Mouse (Mus musculus) heart, embryonic 16.5 days (tissue): ENCODE measurements around the gene Il1a. TPM values are rescaled to one million over a fixed set of nuclear protein-coding genes. Genes with fewer than 3 reads are reported as not detected.
A peak's percentile ranks its signal among the peaks of the same experiment; 100 is the strongest.

ENCODE experiments used
- ATAC-seq: fragments of 200-750 bp; cut with Nextera tagmentation; replicated peaks from 2 replicates; pipeline ENCODE4 v1.8.0; 2017; ENCODE audit warnings: moderate number of reproducible peaks; ENCODE audit not compliant: insufficient read depth, low FRiP score; ENCODE audit errors: extremely low read depth
- H3K27ac ChIP-seq: fragments of 300-500 bp; sonication (generic); 2 replicates; pipeline ENCODE4 v1.5.1; 2014; ENCODE audit warnings: mild to moderate bottlenecking, low read length, control low read depth, moderate library complexity
- H3K27me3 ChIP-seq: fragments of 300-500 bp; sonication (generic); 2 replicates; pipeline ENCODE4 v1.6.1; 2014; ENCODE audit warnings: low read length, mixed read lengths; ENCODE audit not compliant: control insufficient read depth, insufficient read depth
- H3K36me3 ChIP-seq: fragments of 300-500 bp; sonication (generic); 2 replicates; pipeline ENCODE4 v1.6.1; 2014; ENCODE audit not compliant: control insufficient read depth, insufficient read depth
- H3K4me1 ChIP-seq: fragments of 300-500 bp; sonication (generic); 2 replicates; pipeline ENCODE4 v1.6.1; 2014; ENCODE audit warnings: low read length, mixed read lengths; ENCODE audit not compliant: control insufficient read depth, insufficient read depth
- H3K4me2 ChIP-seq: fragments of 300-500 bp; sonication (generic); 2 replicates; pipeline ENCODE4 v1.6.1; 2014; ENCODE audit warnings: low read depth, mild to moderate bottlenecking, control low read depth, low read length
- H3K4me3 ChIP-seq: fragments of 300-500 bp; sonication (generic); 2 replicates; pipeline ENCODE4 v1.5.1; 2014; ENCODE audit warnings: mild to moderate bottlenecking, control low read depth, low read length
- H3K9ac ChIP-seq: fragments of 300-500 bp; sonication (generic); 2 replicates; pipeline ENCODE4 v1.6.1; 2014; ENCODE audit warnings: low read length, control low read depth
- H3K9me3 ChIP-seq: fragments of 300-500 bp; sonication (generic); replicated peaks from 2 replicates; pipeline ENCODE4 v1.6.1; 2016; ENCODE audit warnings: low read length; ENCODE audit not compliant: control insufficient read depth
- WGBS: fragments of 180-500 bp; shearing (Covaris S2); extraction: QIAGEN DNeasy Blood & Tissue Kit; methylation state at CpG from one replicate; pipeline ENCODE4 v1.1.7; 2014; 5-methylcytosine and 5-hydroxymethylcytosine counted together
- polyA plus RNA-seq: library from polyadenylated mRNA; unstranded; fragments of >200 nt; fragmentation: Nextera tagmentation; extraction: Ambion mirVana; gene quantifications from 2 replicates; pipeline ENCODE4 v1.2.1, GENCODE M21; 2015

Il1a gene
- polyA plus RNA-seq, 1 experiment from 2014 or later: 0.22 TPM

- no peak overlapping the region for H3K4me3 ChIP-seq
- H3K27me3 ChIP-seq: no peaks in the 10 kb centered on the region
- no peak overlapping the region for H3K9ac ChIP-seq
- H3K4me2 ChIP-seq: no peak overlapping the region
- 88% methylated on average over 9 of the region's 9 CpGs for WGBS
- no peak for ATAC-seq
- H3K27ac ChIP-seq: no peak overlapping the region
- H3K9me3 ChIP-seq: 0 out of 2 replicates have a peak, but pooled peaks cover 6% of the 10 kb centered on the region
- H3K36me3 ChIP-seq: peaks cover 57% of the 10 kb centered on the region
- no peaks in the 10 kb centered on the region for H3K4me1 ChIP-seq
Measured at GRCm38 (mm10) chr2:129270621-129271020, 39.2 kb downstream of the Il1a start.

- H3K9me3 ChIP-seq: 0 out of 2 replicates have a peak, but pooled peaks cover 6% of the 10 kb centered on the region
- no peak overlapping the region for H3K4me3 ChIP-seq
- H3K9ac ChIP-seq: no peak overlapping the region
- no peak overlapping the region for H3K27ac ChIP-seq
- 78% methylated on average over 5 of the region's 5 CpGs for WGBS
- no peaks in the 10 kb centered on the region for H3K27me3 ChIP-seq
- no peak overlapping the region for H3K4me2 ChIP-seq
- no peaks in the 10 kb centered on the region for H3K4me1 ChIP-seq
- H3K36me3 ChIP-seq: peaks cover 52% of the 10 kb centered on the region
- no peak for ATAC-seq
Measured at GRCm38 (mm10) chr2:129269986-129270385, 39.8 kb downstream of the Il1a start.

DNA sequence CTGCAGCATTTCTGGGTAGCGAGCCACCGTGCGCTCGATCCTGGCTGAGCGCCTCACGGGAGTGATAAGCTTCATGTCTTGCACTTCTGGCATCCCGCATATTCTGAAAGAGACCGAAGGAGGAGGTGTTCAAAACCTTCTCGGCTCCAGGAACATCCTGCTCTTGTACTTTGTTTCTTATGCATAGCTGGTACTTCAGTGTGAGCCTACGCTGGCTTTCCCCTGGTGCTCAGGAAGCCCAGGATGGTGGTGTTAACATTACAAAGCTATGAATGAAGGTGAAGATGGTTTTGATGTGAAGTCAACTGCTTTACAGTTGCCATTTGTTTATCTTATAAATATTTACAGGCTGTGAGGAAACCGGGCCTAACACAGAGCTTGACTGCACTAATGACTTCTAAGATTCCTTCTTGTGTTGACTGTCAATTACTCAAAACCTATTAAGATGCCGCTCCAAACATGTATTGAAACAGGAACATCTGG, 40.6 kb downstream of the Il1a start:
- Histone ChIP-seq H3K4me1 (no peaks in the 10 kb centered on the region), H3K27me3 (no peaks in the 10 kb centered on the region), H3K4me2 (no peak overlapping the region), H3K9ac (no peak overlapping the region), H3K9me3 (0 out of 2 replicates have a peak, but pooled peaks cover 6% of the 10 kb centered on the region), H3K36me3 (peaks cover 47% of the 10 kb centered on the region), H3K27ac (no peak overlapping the region), H3K4me3 (no peak overlapping the region)
- no peak for ATAC-seq
- WGBS: 88% methylated on average over 12 of the region's 12 CpGs

- 90% methylated on average over 5 of the region's 5 CpGs for WGBS
- Histone ChIP-seq H3K4me2 (no peak overlapping the region), H3K27ac (no peak overlapping the region), H3K4me1 (no peaks in the 10 kb centered on the region), H3K9ac (no peak overlapping the region), H3K36me3 (peaks cover 39% of the 10 kb centered on the region), H3K9me3 (0 out of 2 replicates have a peak, but pooled peaks cover 6% of the 10 kb centered on the region), H3K4me3 (no peak overlapping the region), H3K27me3 (no peaks in the 10 kb centered on the region)
- no peak for ATAC-seq
Measured at GRCm38 (mm10) chr2:129267738-129268137, 42.0 kb downstream of the Il1a start.

- Histone ChIP-seq H3K27me3 (no peaks in the 10 kb centered on the region), H3K9me3 (0 out of 2 replicates have a peak, but pooled peaks cover 6% of the 10 kb centered on the region), H3K9ac (no peak overlapping the region), H3K27ac (no peak overlapping the region), H3K4me2 (no peak overlapping the region), H3K4me3 (no peak overlapping the region), H3K4me1 (no peaks in the 10 kb centered on the region), H3K36me3 (peaks cover 28% of the 10 kb centered on the region)
- WGBS: 91% methylated on average over 7 of the region's 7 CpGs
- ATAC-seq: no peak
Measured at GRCm38 (mm10) chr2:129265316-129265715, 44.5 kb downstream of the Il1a start.

GRCm38 (mm10) chr2:129263073-129263472, 46.7 kb downstream of the Il1a start:
- Histone ChIP-seq H3K9me3 (0 out of 2 replicates have a peak, but pooled peaks cover 6% of the 10 kb centered on the region), H3K4me1 (no peaks in the 10 kb centered on the region), H3K27me3 (no peaks in the 10 kb centered on the region), H3K4me2 (no peak overlapping the region), H3K4me3 (no peak overlapping the region), H3K36me3 (peaks cover 11% of the 10 kb centered on the region; the same call in 1 of the 2 replicates), H3K27ac (no peak overlapping the region), H3K9ac (no peak overlapping the region)
- 65% methylated on average over 5 of the region's 5 CpGs for WGBS
- no peak for ATAC-seq

DNA sequence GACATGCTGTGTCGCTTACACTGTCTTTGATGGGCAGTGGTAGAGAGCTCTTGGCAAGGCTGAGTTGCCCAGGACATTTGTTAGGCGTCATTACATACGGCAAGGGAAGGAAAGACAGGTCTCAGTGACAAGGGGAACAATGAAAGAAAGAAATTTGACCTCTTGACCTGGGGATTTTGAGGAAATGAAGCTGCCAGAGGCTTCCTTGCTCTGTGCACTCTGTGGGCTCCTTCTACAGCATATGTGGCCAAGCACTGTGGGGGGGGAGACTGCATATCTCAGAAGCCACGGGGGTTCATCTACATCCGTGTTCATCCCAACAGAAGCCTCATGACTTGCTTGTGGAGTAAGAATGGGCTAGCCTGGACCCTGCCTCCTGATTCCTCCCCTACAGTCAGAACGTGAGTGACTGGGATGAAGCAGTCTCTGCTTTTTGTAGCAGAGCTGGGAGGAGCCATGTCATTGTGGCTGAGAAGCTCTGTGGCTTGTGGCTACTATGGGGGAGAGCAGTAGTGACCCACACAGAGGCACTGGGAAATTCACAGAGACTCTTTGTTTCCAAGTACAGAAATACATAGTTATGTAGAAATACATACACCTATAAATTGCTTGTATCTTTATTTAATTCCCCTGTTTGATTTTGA, 48.5 kb downstream of the Il1a start:
- Histone ChIP-seq H3K4me2 (no peak overlapping the region), H3K27ac (no peak overlapping the region), H3K4me3 (no peak overlapping the region), H3K36me3 (0 out of 2 replicates have a peak, but pooled peaks cover 1% of the 10 kb centered on the region), H3K27me3 (no peaks in the 10 kb centered on the region), H3K4me1 (no peaks in the 10 kb centered on the region), H3K9me3 (0 out of 2 replicates have a peak, but pooled peaks cover 4% of the 10 kb centered on the region), H3K9ac (no peak overlapping the region)
- ATAC-seq: no peak
- WGBS: 39% methylated on average over 6 of the region's 6 CpGs

- H3K27ac ChIP-seq: no peak overlapping the region
- H3K4me3 ChIP-seq: no peak overlapping the region
- 58% methylated on average over 3 of the region's 3 CpGs for WGBS
- H3K9me3 ChIP-seq: no peaks in the 10 kb centered on the region
- no peaks in the 10 kb centered on the region for H3K27me3 ChIP-seq
- H3K36me3 ChIP-seq: no peaks in the 10 kb centered on the region
- H3K4me1 ChIP-seq: no peaks in the 10 kb centered on the region
- no peak for ATAC-seq
- no peak overlapping the region for H3K4me2 ChIP-seq
- H3K9ac ChIP-seq: no peak overlapping the region
Measured at GRCm38 (mm10) chr2:129260646-129261045, 49.1 kb downstream of the Il1a start.

GRCm38 (mm10) chr2:129258475-129259211, 51.1 kb downstream of the Il1a start:
- ATAC-seq: peak; percentile 24; the same call in 1 of the 2 replicates
- no peaks in the 10 kb centered on the region for H3K4me1 ChIP-seq
- H3K27me3 ChIP-seq: no peaks in the 10 kb centered on the region
- 35% methylated on average over 7 of the region's 7 CpGs for WGBS
- H3K9ac ChIP-seq: no peak overlapping the region
- no peaks in the 10 kb centered on the region for H3K36me3 ChIP-seq
- no peak overlapping the region for H3K4me2 ChIP-seq
- H3K27ac ChIP-seq: no peak overlapping the region
- H3K9me3 ChIP-seq: no peaks in the 10 kb centered on the region
- H3K4me3 ChIP-seq: no peak overlapping the region
